Mouse (Mus musculus) limb, embryonic 13.5 days (tissue): ENCODE measurements around the gene Hrc. TPM values are rescaled to one million over a fixed set of nuclear protein-coding genes. Genes with fewer than 3 reads are reported as not detected.

Experiments
- ATAC-seq: fragments of 200-750 bp; cut with Nextera tagmentation; 2 replicates; pipeline ENCODE4 v1.8.0; 2017; ENCODE audit warnings: low read depth, moderate number of reproducible peaks, moderate TSS enrichment; ENCODE audit not compliant: low FRiP score
- H3K27ac ChIP-seq: fragments of 300-500 bp; sonication (generic); 2 replicates; pipeline ENCODE4 v1.5.1; 2015; ENCODE audit warnings: inconsistent platforms, mild to moderate bottlenecking, moderate library complexity
- H3K27me3 ChIP-seq: fragments of 300-500 bp; sonication (generic); 2 replicates; pipeline ENCODE4 v1.6.1; 2015; ENCODE audit warnings: mild to moderate bottlenecking, inconsistent platforms
- H3K36me3 ChIP-seq: fragments of 300-500 bp; sonication (generic); 2 replicates; pipeline ENCODE4 v1.6.1; 2015; ENCODE audit warnings: inconsistent platforms, mild to moderate bottlenecking, moderate library complexity
- H3K4me1 ChIP-seq: fragments of 300-500 bp; sonication (generic); 2 replicates; pipeline ENCODE4 v1.6.1; 2015; ENCODE audit warnings: inconsistent platforms
- H3K4me2 ChIP-seq: fragments of 300-500 bp; sonication (generic); replicated peaks from 2 replicates; pipeline ENCODE4 v1.6.1; 2015; ENCODE audit warnings: inconsistent platforms, mild to moderate bottlenecking, moderate library complexity
- H3K4me3 ChIP-seq: fragments of 300-500 bp; sonication (generic); 2 replicates; pipeline ENCODE4 v1.5.1; 2015; ENCODE audit warnings: moderate library complexity, mild to moderate bottlenecking, inconsistent platforms
- H3K9ac ChIP-seq: fragments of 300-500 bp; sonication (generic); 2 replicates; pipeline ENCODE4 v1.6.1; 2015; ENCODE audit warnings: mild to moderate bottlenecking, inconsistent platforms
- H3K9me3 ChIP-seq: fragments of 300-500 bp; sonication (generic); 2 replicates; pipeline ENCODE4 v1.6.1; 2016; ENCODE audit warnings: inconsistent platforms
- WGBS: fragments of 180-500 bp; shearing (Covaris S2); methylation state at CpG from one replicate; pipeline ENCODE4 v1.1.7; 2015; 5-methylcytosine and 5-hydroxymethylcytosine counted together
- polyA plus RNA-seq: library from polyadenylated mRNA; unstranded; fragments of >200 nt; fragmentation: Nextera tagmentation; extraction: Ambion mirVana; gene quantifications from 2 replicates; pipeline ENCODE4 v1.2.1, GENCODE M21; 2015

The Hrc gene
- polyA plus RNA-seq, result 3.9 and 4.3 TPM in 2 replicates

GRCm38 (mm10) chr7:45335056-45335455, at the start of gene Hrc:
Gene Hrc, plus strand, starts transcription at chr7:45335290.
- Histone ChIP-seq H3K4me1 (peaks cover 53% of the 10 kb centered on the region), H3K27ac (peak within 1 kb of the TSS; percentile 85), H3K4me3 (peak within 1 kb of the TSS; percentile 71), H3K9me3 (no peaks in the 10 kb centered on the region), H3K36me3 (no peaks in the 10 kb centered on the region), H3K9ac (peak within 1 kb of the TSS; percentile 82; the same call in 1 of the 2 replicates), H3K4me2 (peak within 1 kb of the TSS; percentile 89), H3K27me3 (peaks cover 4% of the 10 kb centered on the region; the same call in 1 of the 2 replicates)
- WGBS, result 23% methylated on average over 5 of the region's 5 CpGs
- ATAC-seq, result no peak

- no peak for ATAC-seq
- no peaks in the 10 kb centered on the region for H3K4me1 ChIP-seq
- H3K9me3 ChIP-seq, result no peaks in the 10 kb centered on the region
- no peak overlapping the region for H3K4me2 ChIP-seq
- H3K4me3 ChIP-seq, result no peak overlapping the region
- H3K36me3 ChIP-seq, result no peaks in the 10 kb centered on the region
- H3K27ac ChIP-seq, result no peak overlapping the region
- no peak overlapping the region for H3K9ac ChIP-seq
- WGBS, result 73% methylated on average over 13 of the region's 13 CpGs
- no peaks in the 10 kb centered on the region for H3K27me3 ChIP-seq
Measured at GRCm38 (mm10) chr7:45286486-45286885, 48.6 kb upstream of the Hrc start.

GRCm38 (mm10) chr7:45296626-45297025, 38.5 kb upstream of the Hrc start:
- no peak overlapping the region for H3K9ac ChIP-seq
- no peaks in the 10 kb centered on the region for H3K36me3 ChIP-seq
- H3K4me1 ChIP-seq, result no peaks in the 10 kb centered on the region
- H3K4me2 ChIP-seq, result no peak overlapping the region
- H3K9me3 ChIP-seq, result no peaks in the 10 kb centered on the region
- no peak overlapping the region for H3K4me3 ChIP-seq
- no peaks in the 10 kb centered on the region for H3K27me3 ChIP-seq
- no peak for ATAC-seq
- 65% methylated on average over 1 of the region's 1 CpGs for WGBS
- H3K27ac ChIP-seq, result no peak overlapping the region

GRCm38 (mm10) chr7:45297563-45297962, 37.5 kb upstream of the Hrc start:
- ATAC-seq, result no peak
- H3K4me2 ChIP-seq, result no peak overlapping the region
- WGBS, result 60% methylated on average over 3 of the region's 3 CpGs
- H3K4me3 ChIP-seq, result no peak overlapping the region
- no peaks in the 10 kb centered on the region for H3K36me3 ChIP-seq
- no peak overlapping the region for H3K9ac ChIP-seq
- no peaks in the 10 kb centered on the region for H3K9me3 ChIP-seq
- no peaks in the 10 kb centered on the region for H3K4me1 ChIP-seq
- H3K27me3 ChIP-seq, result no peaks in the 10 kb centered on the region
- no peak overlapping the region for H3K27ac ChIP-seq

- H3K4me3 ChIP-seq, result no peak overlapping the region
Measured at GRCm38 (mm10) chr7:45299752-45300151, 35.3 kb upstream of the Hrc start.

GRCm38 (mm10) chr7:45300270-45300669, 34.8 kb upstream of the Hrc start:
- Histone ChIP-seq H3K36me3 (peaks cover 21% of the 10 kb centered on the region), H3K4me2 (no peak overlapping the region), H3K27me3 (peaks cover 5% of the 10 kb centered on the region; the same call in 1 of the 2 replicates), H3K27ac (no peak overlapping the region), H3K4me3 (no peak overlapping the region), H3K4me1 (no peaks in the 10 kb centered on the region; the same call in 1 of the 2 replicates), H3K9ac (0 out of 2 replicates have a peak overlapping the region, but pooled peaks have one; percentile 19), H3K9me3 (no peaks in the 10 kb centered on the region)
- ATAC-seq, result no peak
- WGBS, result 19% methylated on average over 6 of the region's 6 CpGs

More at GRCm38 (mm10) chr7:45299752-45300151, 35.3 kb upstream of the Hrc start:
- H3K27me3 ChIP-seq, result peaks cover 5% of the 10 kb centered on the region; the same call in 1 of the 2 replicates
- no peak overlapping the region for H3K4me2 ChIP-seq
- WGBS, result 11% methylated on average over 5 of the region's 5 CpGs
- H3K36me3 ChIP-seq, result peaks cover 19% of the 10 kb centered on the region
- no peak overlapping the region for H3K27ac ChIP-seq
- peak; percentile 89 for ATAC-seq
- H3K9me3 ChIP-seq, result no peaks in the 10 kb centered on the region
- no peaks in the 10 kb centered on the region; the same call in 1 of the 2 replicates for H3K4me1 ChIP-seq
- H3K9ac ChIP-seq, result no peak overlapping the region

- ATAC-seq, result no peak
Measured at GRCm38 (mm10) chr7:45302626-45303025, 32.5 kb upstream of the Hrc start.

GRCm38 (mm10) chr7:45304869-45305268, 30.2 kb upstream of the Hrc start:
- ATAC-seq, result no peak
- WGBS, result 20% methylated on average over 11 of the region's 13 CpGs
- peaks cover 5% of the 10 kb centered on the region; the same call in 1 of the 2 replicates for H3K27me3 ChIP-seq
- no peak overlapping the region for H3K27ac ChIP-seq
- no peaks in the 10 kb centered on the region for H3K9me3 ChIP-seq
- H3K9ac ChIP-seq, result no peak overlapping the region
- peaks cover 40% of the 10 kb centered on the region for H3K36me3 ChIP-seq
- peak overlapping the region; percentile 47 for H3K4me2 ChIP-seq
- H3K4me3 ChIP-seq, result no peak overlapping the region
- H3K4me1 ChIP-seq, result no peaks in the 10 kb centered on the region; the same call in 1 of the 2 replicates

More at GRCm38 (mm10) chr7:45302626-45303025, 32.5 kb upstream of the Hrc start:
- Histone ChIP-seq H3K36me3 (peaks cover 31% of the 10 kb centered on the region), H3K27me3 (peaks cover 5% of the 10 kb centered on the region; the same call in 1 of the 2 replicates), H3K4me3 (no peak overlapping the region), H3K4me1 (no peaks in the 10 kb centered on the region; the same call in 1 of the 2 replicates), H3K27ac (no peak overlapping the region), H3K4me2 (no peak overlapping the region), H3K9ac (0 out of 2 replicates have a peak overlapping the region, but pooled peaks have one; percentile 13), H3K9me3 (no peaks in the 10 kb centered on the region)
- 72% methylated on average over 8 of the region's 8 CpGs for WGBS

- Histone ChIP-seq H3K4me3 (no peak overlapping the region), H3K36me3 (peaks cover 44% of the 10 kb centered on the region), H3K27me3 (peaks cover 5% of the 10 kb centered on the region; the same call in 1 of the 2 replicates), H3K4me2 (peak overlapping the region; percentile 47), H3K4me1 (no peaks in the 10 kb centered on the region; the same call in 1 of the 2 replicates), H3K9me3 (no peaks in the 10 kb centered on the region), H3K9ac (no peak overlapping the region), H3K27ac (no peak overlapping the region)
- WGBS, result 6% methylated on average over 17 of the region's 17 CpGs
- no peak for ATAC-seq
Measured at GRCm38 (mm10) chr7:45305275-45305674, 29.8 kb upstream of the Hrc start.

- H3K27me3 ChIP-seq, result peaks cover under 1% of the 10 kb centered on the region; the same call in 1 of the 2 replicates
- no peaks in the 10 kb centered on the region for H3K9me3 ChIP-seq
- H3K9ac ChIP-seq, result no peak overlapping the region
- peaks cover 39% of the 10 kb centered on the region for H3K36me3 ChIP-seq
- no peak overlapping the region for H3K4me2 ChIP-seq
- no peak for ATAC-seq
- WGBS, result 64% methylated on average over 15 of the region's 15 CpGs
- no peak overlapping the region for H3K4me3 ChIP-seq
- H3K4me1 ChIP-seq, result peaks cover 19% of the 10 kb centered on the region
- 0 out of 2 replicates have a peak overlapping the region, but pooled peaks have one; percentile 15 for H3K27ac ChIP-seq
Measured at GRCm38 (mm10) chr7:45308551-45309240, 26.4 kb upstream of the Hrc start.

- Histone ChIP-seq H3K4me2 (no peak overlapping the region), H3K9me3 (no peaks in the 10 kb centered on the region), H3K4me3 (no peak overlapping the region), H3K27me3 (no peaks in the 10 kb centered on the region; the same call in 1 of the 2 replicates), H3K4me1 (peaks cover 26% of the 10 kb centered on the region), H3K9ac (no peak overlapping the region), H3K27ac (no peak overlapping the region), H3K36me3 (peaks cover 36% of the 10 kb centered on the region)
- no peak for ATAC-seq
- 14% methylated on average over 9 of the region's 9 CpGs for WGBS
Measured at GRCm38 (mm10) chr7:45309455-45309854, 25.6 kb upstream of the Hrc start.

GRCm38 (mm10) chr7:45312023-45312422, 23.1 kb upstream of the Hrc start:
- no peak overlapping the region for H3K4me3 ChIP-seq
- peaks cover 42% of the 10 kb centered on the region for H3K36me3 ChIP-seq
- H3K4me1 ChIP-seq, result peaks cover 31% of the 10 kb centered on the region
- no peaks in the 10 kb centered on the region for H3K27me3 ChIP-seq
- WGBS, result 49% methylated on average over 8 of the region's 8 CpGs
- H3K9ac ChIP-seq, result no peak overlapping the region
- H3K9me3 ChIP-seq, result no peaks in the 10 kb centered on the region
- H3K4me2 ChIP-seq, result no peak overlapping the region
- H3K27ac ChIP-seq, result no peak overlapping the region; the same call in 1 of the 2 replicates
- ATAC-seq, result no peak
